Mouse (Mus musculus) testis, adult 2 months (tissue): Measurements from ENCODE around the gene Atp7a. TPM values are rescaled to one million over a fixed set of nuclear protein-coding genes. Genes with fewer than 3 reads are reported as not detected.

Experiments
- H3K27ac ChIP-seq: fragments of 200-500 bp; 2 replicates; pipeline ENCODE4 v1.5.1; 2012; ENCODE audit warnings: low read depth, low read length; ENCODE audit not compliant: control insufficient read depth, insufficient read depth
- H3K27me3 ChIP-seq: fragments of 200-500 bp; 2 replicates; pipeline ENCODE4 v1.6.1; 2012; ENCODE audit warnings: mild to moderate bottlenecking, low read length, moderate library complexity; ENCODE audit not compliant: control insufficient read depth, insufficient read depth
- H3K36me3 ChIP-seq: fragments of 200-500 bp; 2 replicates; pipeline ENCODE4 v1.6.1; 2012; ENCODE audit warnings: mild to moderate bottlenecking, low read length; ENCODE audit not compliant: control insufficient read depth, insufficient read depth
- H3K4me1 ChIP-seq: fragments of 200-500 bp; 2 replicates; pipeline ENCODE4 v1.6.1; 2012; ENCODE audit warnings: low read length; ENCODE audit not compliant: control insufficient read depth, insufficient read depth
- H3K4me3 ChIP-seq: fragments of 200-500 bp; 2 replicates; pipeline ENCODE4 v1.5.1; 2012; ENCODE audit warnings: low read depth, mild to moderate bottlenecking, low read length, moderate library complexity, mixed read lengths; ENCODE audit not compliant: control insufficient read depth
- CTCF ChIP-seq: fragments of 200-500 bp; IDR thresholded peaks from 2 replicates; pipeline ENCODE4 v1.5.1; 2012; ENCODE audit warnings: low read depth, mild to moderate bottlenecking, inconsistent platforms, low read length, moderate library complexity; ENCODE audit not compliant: control insufficient read depth, insufficient read depth, insufficient replicate concordance
- POLR2A ChIP-seq: fragments of 200-500 bp; IDR thresholded peaks from 2 replicates; pipeline ENCODE4 v1.6.1; 2012; ENCODE audit warnings: low read depth, mild to moderate bottlenecking, inconsistent platforms, low read length, moderate library complexity; ENCODE audit not compliant: control insufficient read depth
- polyA plus RNA-seq: library from polyadenylated mRNA; depleted of rRNA; stranded (reverse); fragments of >200 nt; gene quantifications from 2 replicates; pipeline ENCODE4 v1.2.3, GENCODE M21; 2012

Atp7a gene
- polyA plus RNA-seq, 1 experiment: 2.7 TPM

DNA sequence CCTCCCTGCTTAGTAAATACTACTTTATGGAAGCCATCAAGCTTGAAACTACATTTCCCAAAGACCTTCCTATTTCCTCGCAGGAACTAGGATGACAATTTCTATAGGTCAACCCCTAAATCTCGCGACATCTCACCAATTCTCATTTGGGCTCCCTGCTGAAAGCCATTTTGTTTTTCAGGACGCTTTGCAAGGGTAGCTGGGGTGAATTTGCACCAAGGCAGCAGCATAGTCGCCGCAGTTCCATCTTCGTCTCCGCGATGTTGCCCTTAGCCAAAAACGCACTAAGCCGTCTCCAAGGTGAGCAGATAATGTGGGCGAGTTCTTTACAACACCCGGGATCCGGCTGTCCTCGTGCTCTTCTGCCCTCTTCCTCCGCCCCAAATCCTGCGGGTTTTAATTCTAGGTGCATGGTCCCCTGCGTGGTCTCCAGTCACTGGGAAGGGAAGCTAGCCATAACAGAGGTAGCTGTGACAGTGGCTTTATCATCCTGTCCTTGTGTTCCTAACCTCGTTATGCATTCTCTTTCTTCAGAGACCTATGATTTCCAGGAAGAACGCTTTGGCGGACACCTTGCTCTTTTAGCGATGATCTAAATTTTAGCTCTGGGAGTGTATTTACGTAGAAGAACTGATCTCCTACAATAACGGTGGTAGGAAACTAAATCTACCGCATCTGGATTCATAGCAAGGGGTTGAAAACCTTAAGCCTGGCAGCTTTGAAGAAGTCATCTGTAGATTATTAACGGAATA lies 11.3 kb upstream of the Atp7a start, which contains the start of gene Cox7b:
TSS of gene Cox7b (plus strand) at position 130 of the 752 bp plus-strand sequence.
- TF ChIP-seq CTCF (no peak), POLR2A (0 out of 2 replicates have a peak, but pooled peaks have one; percentile 23)
- H3K4me3 ChIP-seq: peak within 1 kb of the TSS; percentile 87
- peak within 1 kb of the TSS; percentile 65 for H3K27ac ChIP-seq
- H3K4me1 ChIP-seq: no peaks in the 10 kb centered on the region
- H3K27me3 ChIP-seq: no peaks in the 10 kb centered on the region
- no peaks in the 10 kb centered on the region for H3K36me3 ChIP-seq

DNA sequence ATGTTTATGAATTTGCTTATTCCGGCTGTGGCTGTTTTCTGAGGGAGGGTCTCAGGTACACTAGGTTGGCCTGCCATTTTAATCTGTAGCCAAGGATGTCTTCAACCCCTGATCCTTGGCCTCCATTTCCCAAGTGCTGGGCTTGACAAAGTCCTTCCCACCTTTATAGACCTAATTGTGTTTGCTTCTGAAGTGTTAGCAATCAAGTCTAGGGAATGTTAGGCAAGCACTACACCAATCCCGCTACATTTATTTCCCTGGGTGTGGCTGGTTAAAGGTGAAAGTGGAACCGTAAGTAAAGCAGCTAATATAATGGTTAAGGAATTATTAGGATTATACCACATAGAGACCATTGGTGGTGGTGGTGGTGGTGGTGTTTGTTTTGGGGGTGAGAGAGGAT lies 10.0 kb upstream of the Atp7a start:
- H3K27me3 ChIP-seq: no peaks in the 10 kb centered on the region
- no peak overlapping the region for H3K4me3 ChIP-seq
- H3K4me1 ChIP-seq: no peaks in the 10 kb centered on the region
- TF ChIP-seq POLR2A (no peak), CTCF (no peak)
- H3K27ac ChIP-seq: no peak overlapping the region
- H3K36me3 ChIP-seq: no peaks in the 10 kb centered on the region

DNA sequence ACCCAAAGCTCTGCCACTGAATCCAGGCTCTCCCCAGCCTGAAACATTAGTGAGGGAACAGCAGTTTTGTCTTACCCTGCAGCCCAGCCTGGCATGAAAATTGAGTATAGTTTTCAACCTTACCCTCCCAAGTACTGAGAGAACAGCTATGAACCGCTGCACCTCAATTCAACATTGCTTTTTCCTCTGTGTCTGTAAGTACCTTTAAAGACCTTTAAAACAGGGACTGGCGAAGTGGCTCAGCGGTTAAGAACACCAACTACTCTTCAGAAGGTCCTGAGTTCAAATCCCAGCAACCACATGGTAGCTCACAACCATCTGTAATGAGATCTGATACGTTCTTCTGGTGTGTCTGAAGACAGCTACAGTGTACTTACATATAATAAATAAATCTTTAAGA lies 9.6 kb upstream of the Atp7a start:
- Histone ChIP-seq H3K36me3 (no peaks in the 10 kb centered on the region), H3K27me3 (no peaks in the 10 kb centered on the region), H3K4me1 (no peaks in the 10 kb centered on the region), H3K27ac (no peak overlapping the region), H3K4me3 (no peak overlapping the region)
- no peak for TF ChIP-seq CTCF
- TF ChIP-seq POLR2A: no peak

DNA sequence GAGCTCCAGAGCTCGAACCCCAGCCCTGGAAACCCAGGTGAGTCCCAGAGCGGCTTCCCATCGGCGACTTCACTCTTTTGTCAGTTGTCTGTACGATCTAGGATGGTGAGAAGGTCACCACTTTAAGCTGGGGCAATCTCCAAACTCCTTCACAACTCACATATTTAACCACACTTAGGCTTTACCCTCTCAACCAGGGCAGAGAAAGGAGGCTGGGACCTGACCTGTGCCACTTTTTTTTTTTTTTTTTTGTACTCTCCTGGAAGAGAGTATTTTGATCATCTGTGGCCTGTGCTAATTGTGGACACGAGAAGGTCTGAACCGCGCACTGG lies 233 bp downstream of the Atp7a start:
- Histone ChIP-seq H3K27ac (peak overlapping the region; percentile 74; the same call in 1 of the 2 replicates), H3K4me1 (no peaks in the 10 kb centered on the region), H3K4me3 (peak overlapping the region; percentile 77), H3K36me3 (no peaks in the 10 kb centered on the region), H3K27me3 (no peaks in the 10 kb centered on the region)
- no peak for TF ChIP-seq CTCF
- TF ChIP-seq POLR2A: no peak

DNA sequence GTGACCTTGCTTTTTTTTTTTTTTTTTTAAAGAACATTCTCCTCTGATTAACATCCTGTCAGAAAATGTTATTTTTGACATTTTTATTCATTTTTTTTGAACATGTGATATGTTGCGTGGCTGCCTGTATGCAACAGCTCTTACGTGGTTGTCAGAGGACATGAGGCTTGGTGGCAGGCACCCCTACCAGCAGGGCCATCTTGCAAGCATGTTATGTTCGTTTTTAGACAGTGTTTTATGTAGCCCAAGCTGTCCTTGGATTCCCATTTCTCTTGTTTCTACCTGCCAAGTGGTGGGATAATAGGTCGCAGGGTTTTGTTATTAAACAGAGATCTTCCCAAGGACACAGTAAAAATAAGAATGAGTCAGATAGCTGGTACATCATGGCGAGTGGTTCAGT lies 3.1 kb downstream of the Atp7a start:
- no peak overlapping the region for H3K4me3 ChIP-seq
- H3K27ac ChIP-seq: no peak overlapping the region
- TF ChIP-seq POLR2A: no peak
- no peak for TF ChIP-seq CTCF
- H3K4me1 ChIP-seq: no peaks in the 10 kb centered on the region
- H3K27me3 ChIP-seq: no peaks in the 10 kb centered on the region
- no peaks in the 10 kb centered on the region for H3K36me3 ChIP-seq

DNA sequence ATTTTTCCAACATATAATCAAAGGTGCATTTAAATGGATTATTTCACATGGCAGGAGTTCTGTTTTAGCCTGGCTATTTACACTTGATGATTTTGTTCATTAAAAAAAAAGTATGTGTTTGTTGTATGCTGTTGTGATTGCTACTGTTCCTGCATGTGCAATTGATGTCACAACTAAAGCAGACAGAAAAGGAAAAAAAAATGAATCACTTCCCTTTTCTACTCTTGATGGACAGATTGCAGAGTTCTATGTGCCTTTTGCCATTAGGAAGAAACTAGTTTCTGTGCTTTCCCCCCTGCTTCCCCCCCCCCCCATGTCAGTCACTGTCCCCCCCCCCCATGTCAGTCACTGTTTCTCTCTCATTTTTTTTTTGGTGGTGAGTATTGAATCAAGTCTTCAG lies 4.0 kb downstream of the Atp7a start:
- H3K27ac ChIP-seq: no peak overlapping the region
- TF ChIP-seq CTCF: no peak
- no peak for TF ChIP-seq POLR2A
- H3K4me1 ChIP-seq: no peaks in the 10 kb centered on the region
- H3K36me3 ChIP-seq: no peaks in the 10 kb centered on the region
- H3K27me3 ChIP-seq: no peaks in the 10 kb centered on the region
- no peak overlapping the region for H3K4me3 ChIP-seq

DNA sequence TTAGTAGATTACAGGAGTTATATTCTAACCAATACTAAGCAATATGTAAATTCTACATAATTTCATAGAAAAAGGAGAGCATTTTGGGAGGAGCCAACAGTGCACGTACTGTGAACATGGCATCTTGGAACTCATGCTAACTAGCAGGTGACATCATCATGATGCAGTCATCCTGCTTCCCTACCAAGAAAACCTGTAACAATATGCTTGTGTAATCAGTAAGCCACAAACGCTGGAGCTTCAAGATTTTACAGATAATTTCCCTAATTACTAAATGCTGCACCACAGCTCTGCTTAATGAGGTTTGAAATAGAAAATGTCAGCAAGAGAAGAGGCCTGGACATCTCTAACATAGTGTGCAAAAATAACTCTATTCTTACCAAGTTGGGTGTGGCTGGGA lies 8.7 kb downstream of the Atp7a start:
- no peak overlapping the region for H3K27ac ChIP-seq
- no peak for TF ChIP-seq CTCF
- TF ChIP-seq POLR2A: no peak
- no peaks in the 10 kb centered on the region for H3K27me3 ChIP-seq
- H3K36me3 ChIP-seq: no peaks in the 10 kb centered on the region
- H3K4me1 ChIP-seq: no peaks in the 10 kb centered on the region
- no peak overlapping the region for H3K4me3 ChIP-seq
